Mouse (Mus musculus) right cerebral cortex, adult 2 months (tissue): ENCODE results near the gene Myo9b.
"Not testable (repeated sequence)": the region's sequence is repeated elsewhere in the genome, so short reads cannot be mapped to it uniquely, and the experiment has no call there.

Source experiments
- DNase-seq, 2 experiments: peaks; one replicate each; pipeline ENCODE4 v3.0.0; 2021 to 2022; ENCODE audit warnings: low spot score in 2 of 2

The Myo9b gene

GRCm38 (mm10) chr8:71296784-71297183, 24.3 kb downstream of the Myo9b start:
- no peak for DNase-seq

GRCm38 (mm10) chr8:71297439-71297838, 24.9 kb downstream of the Myo9b start:
- no peak for DNase-seq

- DNase-seq: no peak
These were observed 27.2 kb downstream of the Myo9b start for GRCm38 (mm10) chr8:71299716-71300115.

- no peak for DNase-seq
These were observed 30.3 kb downstream of the Myo9b start for GRCm38 (mm10) chr8:71302788-71303187.

- DNase-seq: no peak
These were observed 31.1 kb downstream of the Myo9b start for GRCm38 (mm10) chr8:71303632-71304031.

- no peak for DNase-seq
These were observed 33.5 kb downstream of the Myo9b start for GRCm38 (mm10) chr8:71305988-71306387.

GRCm38 (mm10) chr8:71307371-71307770, 34.9 kb downstream of the Myo9b start:
- DNase-seq: no peak

GRCm38 (mm10) chr8:71307913-71308312, 35.4 kb downstream of the Myo9b start:
- no peak for DNase-seq

GRCm38 (mm10) chr8:71310446-71310845, 37.9 kb downstream of the Myo9b start:
- no peak for DNase-seq

GRCm38 (mm10) chr8:71312700-71313099, 40.2 kb downstream of the Myo9b start:
- DNase-seq: no peak

- no peak for DNase-seq
These were observed 41.4 kb downstream of the Myo9b start for GRCm38 (mm10) chr8:71313951-71314350.

- no peak for DNase-seq
These were observed 43.5 kb downstream of the Myo9b start for GRCm38 (mm10) chr8:71315972-71316371.

GRCm38 (mm10) chr8:71316486-71317031, 44.0 kb downstream of the Myo9b start:
- no peak for DNase-seq

- DNase-seq: not testable (repeated sequence)
These were observed 46.1 kb downstream of the Myo9b start for GRCm38 (mm10) chr8:71318610-71319009.

GRCm38 (mm10) chr8:71319760-71320159, 47.2 kb downstream of the Myo9b start:
- DNase-seq: not testable (repeated sequence)

GRCm38 (mm10) chr8:71322939-71323338, 50.4 kb downstream of the Myo9b start:
- no peak for DNase-seq

GRCm38 (mm10) chr8:71324848-71325247, 52.3 kb downstream of the Myo9b start:
- peak; percentile 25 to 27 for DNase-seq

- not testable (repeated sequence) for DNase-seq
These were observed 65.3 kb downstream of the Myo9b start for GRCm38 (mm10) chr8:71337834-71338233.

- DNase-seq: no peak
These were observed 68.1 kb downstream of the Myo9b start for GRCm38 (mm10) chr8:71340625-71341024.

GRCm38 (mm10) chr8:71346581-71346980, 74.1 kb downstream of the Myo9b start:
- DNase-seq: no peak

- DNase-seq: no peak
These were observed 78.6 kb downstream of the Myo9b start for GRCm38 (mm10) chr8:71351117-71351516.

GRCm38 (mm10) chr8:71351520-71351919, 79.0 kb downstream of the Myo9b start:
- DNase-seq: no peak

GRCm38 (mm10) chr8:71358026-71358425, 85.5 kb downstream of the Myo9b start:
- no peak for DNase-seq
